Mouse (Mus musculus) layer of hippocampus, adult 8-10 months (tissue): ENCODE data around the gene Bcl2a1c. TPM values are rescaled to one million over a fixed set of nuclear protein-coding genes. Genes with fewer than 3 reads are reported as not detected.
"Not testable (repeated sequence)": the region's sequence is repeated elsewhere in the genome, so short reads cannot be mapped to it uniquely, and the experiment has no call there.

Experiments
- DNase-seq, 2 experiments: peaks; one replicate each; pipeline ENCODE4 v3.0.0; 2022; ENCODE audit warnings: low spot score in 2 of 2
- total RNA-seq, 4 experiments: library from RNA; stranded (reverse); gene quantifications; 2 replicates each; pipeline ENCODE4 v1.2.4; 2022

The Bcl2a1c gene
- total RNA-seq, result not detected

DNA sequence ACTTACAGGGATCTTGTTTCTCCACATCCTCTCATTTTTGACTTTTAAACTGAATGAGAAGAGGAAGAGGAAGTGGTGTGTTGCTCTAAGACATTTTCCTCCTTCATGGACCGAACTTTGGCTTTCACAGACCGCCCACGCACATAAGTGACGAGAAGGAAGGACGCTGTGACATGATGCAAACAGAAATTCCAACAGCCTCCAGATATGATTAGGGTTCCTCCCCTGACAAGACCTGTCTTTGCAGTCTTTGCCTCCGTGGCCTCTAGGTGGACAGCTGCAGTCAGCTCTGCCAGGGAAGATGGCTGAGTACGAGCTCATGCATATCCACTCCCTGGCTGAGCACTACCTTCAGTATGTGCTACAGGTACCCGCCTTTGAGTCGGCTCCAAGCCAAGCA, at the start of gene Bcl2a1c:
Gene Bcl2a1c, plus strand, starts transcription at position 281 of the 400 bp plus-strand sequence.
- DNase-seq, result not testable (repeated sequence)

DNA sequence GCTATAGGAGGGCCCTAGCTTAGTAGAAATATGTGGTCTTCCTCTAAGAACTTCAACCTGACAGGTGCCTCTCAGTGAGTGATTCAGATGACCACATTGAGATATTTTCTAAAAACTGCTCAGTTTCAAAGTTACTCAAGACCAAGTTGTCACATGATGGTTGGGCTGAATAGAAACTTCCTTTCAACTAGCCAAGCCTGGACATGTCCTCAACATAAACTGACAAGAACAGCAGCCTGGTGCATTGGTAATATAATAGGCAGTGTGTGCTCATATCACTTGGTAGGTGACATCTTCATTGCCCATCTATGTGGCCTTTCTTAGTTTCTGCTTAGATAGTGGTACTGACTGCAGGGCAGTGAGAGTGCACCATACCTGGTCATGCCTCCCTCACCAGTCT, 24.0 kb upstream of the Bcl2a1c start:
- not testable (repeated sequence) for DNase-seq

DNA sequence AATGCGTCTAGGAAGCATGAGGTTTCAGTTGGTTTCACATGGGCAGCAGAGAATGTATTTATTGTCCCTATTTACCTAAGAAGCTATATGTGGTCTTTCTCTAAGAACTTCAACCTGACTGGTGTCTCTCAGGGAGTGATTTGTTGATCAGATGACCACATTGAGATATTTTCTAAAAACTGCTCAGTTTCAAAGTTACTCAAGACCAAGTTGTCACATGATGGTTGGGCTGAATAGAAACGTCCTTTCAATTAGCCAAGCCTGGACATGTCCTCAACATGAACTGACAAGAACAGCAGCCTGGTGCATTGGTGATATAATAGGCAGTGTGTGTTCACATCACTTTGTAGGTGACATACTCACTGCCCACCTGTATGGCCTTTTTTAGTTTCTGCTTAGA, 18.2 kb upstream of the Bcl2a1c start:
- DNase-seq, result not testable (repeated sequence)

DNA sequence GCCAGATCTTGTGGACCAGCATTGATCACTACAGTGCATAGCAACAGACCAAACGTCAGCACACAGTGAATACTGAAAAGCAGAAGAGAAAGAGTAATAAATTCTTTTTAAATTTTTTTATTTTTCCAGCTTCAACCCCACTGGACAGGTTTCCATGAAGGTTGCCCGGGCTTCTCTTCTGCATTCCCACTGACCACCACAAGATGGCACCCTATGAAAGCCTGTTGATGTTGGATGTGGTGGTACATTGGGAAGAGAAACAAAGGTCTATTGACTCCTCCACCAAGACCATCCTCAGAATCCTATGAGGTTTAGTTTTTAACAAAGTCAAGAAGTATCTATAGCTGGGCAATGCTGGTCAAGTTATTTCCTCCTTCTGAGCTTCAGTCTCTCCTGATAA, 11.9 kb upstream of the Bcl2a1c start:
- peak; percentile 8 to 62 for DNase-seq

DNA sequence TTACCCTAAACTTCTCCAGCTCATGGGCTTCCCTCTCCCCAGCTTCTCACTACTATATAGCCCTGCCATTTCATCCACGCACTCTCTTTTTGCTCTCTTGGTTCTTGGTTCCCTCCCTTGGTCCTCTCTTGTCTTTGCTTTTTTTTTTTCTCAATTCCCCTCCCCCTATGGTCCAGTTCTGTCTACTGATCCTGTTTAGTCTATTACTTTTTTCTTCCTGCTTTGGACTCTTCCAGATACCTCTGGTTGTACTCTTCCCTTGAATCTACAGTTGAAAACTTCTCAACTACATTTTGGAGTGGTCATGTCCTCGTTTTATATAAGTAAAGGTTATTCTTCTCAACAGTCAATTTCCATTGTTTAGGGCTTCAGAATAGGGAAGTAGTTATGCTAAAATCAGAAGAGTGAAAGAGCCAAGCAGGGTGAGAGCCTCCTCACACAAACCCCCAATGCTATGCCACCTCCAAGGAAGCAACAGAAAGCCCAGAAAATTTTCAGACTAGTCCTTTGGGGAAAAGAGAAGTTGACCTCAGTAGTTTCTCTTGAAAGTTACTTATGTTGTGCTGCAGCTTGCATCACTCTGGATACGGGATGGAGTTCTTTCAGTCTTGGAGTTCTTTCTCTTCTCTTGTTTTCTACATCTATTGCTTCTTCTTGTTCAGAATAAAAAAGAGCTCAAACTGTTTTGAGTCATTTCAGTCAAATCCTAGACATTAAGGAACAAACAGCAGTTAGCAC, 3.8 kb upstream of the Bcl2a1c start:
- no peak for DNase-seq

DNA sequence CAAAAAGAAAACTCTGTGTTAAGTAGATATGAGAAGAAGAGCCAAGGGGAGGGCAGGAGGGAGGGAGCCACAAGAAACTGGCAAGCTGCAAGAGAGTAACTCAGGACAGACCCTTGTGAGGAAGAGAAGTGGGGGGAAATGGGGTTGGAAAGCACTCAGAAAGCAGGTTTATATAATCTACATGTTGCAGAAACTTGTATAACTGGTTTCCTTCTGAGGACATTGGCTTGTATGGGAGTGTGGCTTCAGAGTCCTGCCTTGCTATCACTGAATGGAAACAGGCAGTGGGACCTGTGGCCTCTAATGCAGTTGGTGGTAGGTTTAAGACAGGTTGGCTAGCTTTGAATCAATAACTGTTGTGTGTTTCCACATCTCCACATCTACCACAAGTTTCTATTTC, 1.6 kb upstream of the Bcl2a1c start:
- not testable (repeated sequence) for DNase-seq

DNA sequence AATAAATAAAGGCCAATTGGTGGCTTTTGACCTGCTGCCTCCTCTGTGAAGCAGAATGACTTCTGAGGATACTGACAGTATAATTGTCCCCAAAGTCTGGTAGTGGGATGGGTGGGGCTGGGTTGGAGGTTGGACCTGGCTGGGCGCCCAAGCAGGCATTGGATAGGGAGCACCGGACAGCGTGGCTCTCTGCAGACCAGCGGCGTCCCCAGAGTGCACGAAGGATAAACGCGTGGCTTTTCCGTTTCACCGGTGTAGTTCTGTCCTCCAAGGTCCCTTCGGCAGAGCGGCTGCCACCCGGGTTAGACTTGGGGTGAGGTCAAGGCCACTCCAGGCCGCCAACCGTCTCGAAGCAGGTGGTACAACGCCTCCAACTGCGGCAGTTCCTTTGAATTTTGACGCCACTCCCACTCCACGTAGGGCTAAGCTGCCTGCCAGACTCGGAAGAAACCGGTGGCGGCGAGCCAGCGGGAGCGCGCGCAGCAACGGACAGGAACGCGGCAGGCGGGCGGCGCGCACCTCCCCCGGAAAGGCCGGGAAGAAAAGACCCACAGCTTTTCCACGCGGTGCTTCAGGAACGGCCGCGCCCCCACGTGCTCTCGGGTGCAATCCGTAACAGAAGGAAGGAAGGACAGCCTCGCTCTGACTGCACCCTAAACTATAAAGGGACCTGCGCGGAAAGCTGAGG, 38.0 kb downstream of the Bcl2a1c start:
- peak; percentile 52 to 78 for DNase-seq

DNA sequence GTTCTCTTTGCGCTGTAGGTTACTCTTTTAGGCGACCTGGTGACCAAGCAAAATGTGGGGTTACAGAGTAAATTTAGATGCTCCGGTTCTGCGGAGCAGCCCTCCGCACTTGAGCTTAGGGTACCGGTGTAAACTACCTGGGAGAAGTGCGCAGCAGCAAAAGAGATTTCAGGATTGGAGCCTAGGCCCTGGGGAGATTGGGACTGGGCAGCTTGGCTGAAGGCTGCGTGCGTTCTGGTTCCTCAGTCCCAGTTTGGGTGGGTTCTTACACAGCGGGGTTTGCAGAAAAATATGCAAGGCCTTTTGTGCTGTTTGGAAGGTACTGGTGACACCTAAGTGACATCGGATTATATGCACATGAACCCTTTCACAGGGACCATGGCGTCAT, 38.5 kb downstream of the Bcl2a1c start:
- DNase-seq, result no peak

DNA sequence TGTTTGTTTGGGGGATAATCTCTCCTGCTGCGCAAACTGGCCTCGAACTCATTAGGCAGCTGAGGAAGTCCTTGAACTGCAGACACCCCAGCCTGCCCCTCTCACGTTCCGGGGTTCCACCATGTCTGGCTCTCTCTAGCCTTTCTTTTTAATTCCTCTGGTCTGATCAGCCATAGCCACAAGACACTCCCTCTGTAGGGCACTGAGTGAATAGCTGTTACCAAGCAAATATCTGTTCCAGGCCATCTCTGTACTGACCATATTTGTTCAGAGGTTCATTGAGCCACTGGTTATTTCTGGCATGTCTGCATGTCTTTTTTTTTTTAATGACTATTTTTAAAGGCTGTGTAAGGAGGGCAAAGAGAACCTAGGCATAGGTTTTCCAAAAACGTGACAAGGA, 39.5 kb downstream of the Bcl2a1c start:
- not testable (repeated sequence) for DNase-seq

DNA sequence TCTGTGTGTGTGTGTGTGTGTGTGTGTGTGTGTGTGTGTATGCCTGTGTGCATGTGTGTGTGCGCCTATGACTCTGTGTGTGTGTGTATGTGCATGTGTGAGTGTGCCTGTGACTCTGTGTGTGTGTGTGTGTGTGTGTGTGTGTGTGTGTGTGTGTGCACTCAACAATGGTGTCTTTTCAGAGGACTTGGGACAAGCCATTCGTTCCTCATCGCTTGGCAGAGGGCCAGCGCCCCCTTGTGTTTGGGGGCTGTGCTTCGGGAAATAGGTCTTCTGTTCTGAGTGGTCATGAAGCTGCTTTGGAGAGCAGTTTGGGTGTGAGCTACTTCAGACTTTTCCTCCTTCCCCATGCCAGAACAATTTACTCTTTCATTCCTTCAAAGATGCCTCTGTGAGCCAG, 41.8 kb downstream of the Bcl2a1c start:
- DNase-seq, result not testable (repeated sequence)

DNA sequence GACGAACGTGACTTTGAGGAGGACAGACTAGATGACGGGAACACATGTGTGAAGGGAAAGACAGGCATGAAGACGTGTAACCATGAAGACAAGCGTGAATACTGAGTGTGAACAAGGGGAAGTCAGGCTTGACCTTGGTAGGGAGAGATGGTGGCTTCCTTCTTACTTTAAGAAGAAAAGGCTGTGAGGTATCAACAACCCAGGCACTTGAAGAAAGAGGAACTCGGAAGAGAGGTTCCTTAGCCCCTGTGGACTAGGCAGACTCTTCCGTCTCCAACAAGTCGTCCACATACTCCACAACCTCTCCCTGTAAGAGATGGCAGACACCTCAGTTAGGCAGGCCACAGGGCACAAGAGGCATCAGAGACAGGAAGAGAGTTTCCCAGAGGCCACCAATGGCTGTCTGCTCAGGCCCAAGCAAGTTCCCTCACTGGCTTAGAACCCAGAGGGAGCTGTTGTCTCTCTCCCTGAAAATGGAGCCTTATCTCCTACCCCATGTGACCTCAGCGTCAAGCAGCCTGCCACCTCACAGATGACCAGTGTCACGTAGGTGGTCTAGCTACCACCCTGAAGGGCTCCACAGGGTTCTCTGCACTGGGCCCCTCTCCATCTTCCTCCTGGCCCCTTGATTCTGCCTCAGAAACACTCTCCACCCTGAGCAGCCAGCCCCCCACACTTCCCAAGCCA, 45.5 kb downstream of the Bcl2a1c start:
- DNase-seq, result no peak

DNA sequence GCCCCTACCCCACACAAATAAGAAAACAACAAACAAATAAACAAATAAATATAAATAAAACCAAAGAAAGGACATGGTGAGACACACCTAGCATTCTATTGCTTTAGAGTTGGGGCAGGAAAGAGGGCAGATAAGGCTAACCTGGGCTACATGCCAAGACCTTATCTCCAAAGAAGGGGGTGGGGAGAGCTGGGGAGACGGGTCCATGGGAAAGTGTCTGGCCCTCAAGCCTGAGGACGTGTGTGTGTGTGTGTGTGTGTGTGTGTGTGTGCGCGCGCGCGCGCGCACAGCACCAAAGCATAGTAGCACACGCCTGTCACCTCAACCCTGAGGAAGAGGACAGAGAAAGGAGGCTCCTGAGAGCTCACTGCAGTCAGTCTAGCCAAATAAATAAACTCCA, 47.2 kb downstream of the Bcl2a1c start:
- no peak for DNase-seq

DNA sequence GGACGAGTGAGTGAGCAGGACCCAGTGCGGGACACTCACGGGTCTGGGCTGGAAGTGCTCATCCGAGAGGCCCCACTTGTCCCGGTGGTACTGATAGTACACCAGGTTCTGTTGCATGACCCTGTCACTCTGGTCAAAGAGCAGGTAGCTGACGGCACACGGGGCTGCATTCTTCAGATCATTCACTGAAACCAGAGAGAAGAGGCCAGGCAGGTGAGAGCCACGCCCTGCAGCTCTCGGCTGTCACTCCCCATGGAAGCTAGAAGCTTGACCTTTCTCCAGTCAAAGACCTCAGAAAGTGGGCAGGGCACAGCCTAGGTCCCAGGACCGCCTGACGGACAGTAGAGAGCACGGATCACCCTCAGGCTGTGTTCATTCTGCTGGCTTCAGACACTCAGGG, 49.9 kb downstream of the Bcl2a1c start:
- DNase-seq, result no peak

Other genes with a start within 250 kb of the Bcl2a1c start
- gene Crtap, start 60.5 kb downstream of the Bcl2a1c start, total RNA-seq, result 1 to 10 TPM; 6.1 to 9.8 (median 8.3) TPM
- 10 to 100 TPM; 20.2 to 40.0 (median 30.7) TPM for gene Glb1, start 70.9 kb downstream of the Bcl2a1c start, total RNA-seq
- 10 to 100 TPM; 10.6 to 13.4 (median 12.4) TPM for gene Tmppe, start 71.0 kb downstream of the Bcl2a1c start, total RNA-seq
- gene Ccr4, start 174.8 kb downstream of the Bcl2a1c start, total RNA-seq, result not detected
- gene C130032M10Rik, start 185.6 kb downstream of the Bcl2a1c start, total RNA-seq, result not detected
- 1 to 10 TPM; 1.3 to 1.9 (median 1.6) TPM for gene Trim71, start 234.2 kb downstream of the Bcl2a1c start, total RNA-seq